Mouse (Mus musculus) kidney, postnatal 0 days (tissue): ENCODE results near the gene Ccnq. TPM values are rescaled to one million over a fixed set of nuclear protein-coding genes. Genes with fewer than 3 reads are reported as not detected.
A peak's percentile ranks its signal among the peaks of the same experiment; 100 is the strongest.

Source experiments
- ATAC-seq: fragments of 200-750 bp; cut with Nextera tagmentation; replicated peaks from 2 replicates; pipeline ENCODE4 v1.8.0; 2017; ENCODE audit warnings: low read depth, moderate number of reproducible peaks, moderate TSS enrichment, moderate library complexity; ENCODE audit not compliant: low FRiP score
- DNase-seq: peaks from one replicate; pipeline ENCODE4 v3.0.0-alpha.2; 2016; ENCODE audit warnings: low spot score
- H3K27ac ChIP-seq: fragments of 300-500 bp; sonication (generic); 2 replicates; pipeline ENCODE4 v1.5.1; 2014; ENCODE audit warnings: mild to moderate bottlenecking
- H3K27me3 ChIP-seq: fragments of 300-500 bp; sonication (generic); 2 replicates; pipeline ENCODE4 v1.6.1; 2014; ENCODE audit warnings: low read length, mixed read lengths; ENCODE audit not compliant: insufficient read depth
- H3K36me3 ChIP-seq: fragments of 300-500 bp; sonication (generic); 2 replicates; pipeline ENCODE4 v1.6.1; 2014; ENCODE audit warnings: low read length, mixed read lengths; ENCODE audit not compliant: insufficient read depth
- H3K4me1 ChIP-seq: fragments of 300-500 bp; sonication (generic); replicated peaks from 2 replicates; pipeline ENCODE4 v1.6.1; 2014; ENCODE audit warnings: antibody characterized with exemption, low read length, mixed read lengths; ENCODE audit not compliant: insufficient read depth
- H3K4me2 ChIP-seq: fragments of 300-500 bp; sonication (generic); 2 replicates; pipeline ENCODE4 v1.6.1; 2014; ENCODE audit warnings: mild to moderate bottlenecking, low read length, moderate library complexity, mixed read lengths
- H3K4me3 ChIP-seq: fragments of 300-500 bp; sonication (generic); replicated peaks from 2 replicates; pipeline ENCODE4 v1.5.1; 2014; ENCODE audit warnings: low read depth, low read length
- H3K9ac ChIP-seq: fragments of 300-500 bp; sonication (generic); 2 replicates; pipeline ENCODE4 v1.6.1; 2014; ENCODE audit warnings: low read depth, low read length
- H3K9me3 ChIP-seq: fragments of 300-500 bp; sonication (generic); replicated peaks from 2 replicates; pipeline ENCODE4 v1.6.1; 2016; ENCODE audit warnings: low read length, inconsistent platforms, mixed read lengths
- CTCF ChIP-seq: IDR thresholded peaks from 2 replicates; pipeline ENCODE4 v1.5.1; 2016; ENCODE audit warnings: antibody characterized with exemption, low read depth, mild to moderate bottlenecking, moderate library complexity
- WGBS: fragments of 180-500 bp; shearing (Covaris S2); extraction: QIAGEN DNeasy Blood & Tissue Kit; methylation state at CpG from one replicate; pipeline ENCODE4 v1.1.7; 2014; 5-methylcytosine and 5-hydroxymethylcytosine counted together
- polyA plus RNA-seq: library from polyadenylated mRNA; unstranded; fragments of >200 nt; fragmentation: Nextera tagmentation; extraction: Ambion mirVana; gene quantifications from 2 replicates; pipeline ENCODE4 v1.2.1, GENCODE M21; 2015

Ccnq gene
- polyA plus RNA-seq, 1 experiment from 2014 or later = 55.8 TPM

GRCm38 (mm10) chr11:78735168-78735567 lies 16.4 kb downstream of the Ccnq start:
- Histone ChIP-seq H3K4me3 (no peak overlapping the region), H3K36me3 (no peaks in the 10 kb centered on the region), H3K27me3 (no peaks in the 10 kb centered on the region), H3K9ac (no peak overlapping the region), H3K4me2 (no peak overlapping the region), H3K9me3 (no peaks in the 10 kb centered on the region), H3K4me1 (no peaks in the 10 kb centered on the region), H3K27ac (no peak overlapping the region)
- ATAC-seq (no peak), DNase-seq (no peak)
- TF ChIP-seq CTCF = no peak
- 88% methylated on average over 1 of the region's 1 CpGs for WGBS

GRCm38 (mm10) chr11:78732619-78733018 lies 18.9 kb downstream of the Ccnq start:
- Histone ChIP-seq H3K9me3 (no peaks in the 10 kb centered on the region), H3K4me3 (no peak overlapping the region), H3K36me3 (no peaks in the 10 kb centered on the region), H3K27me3 (no peaks in the 10 kb centered on the region), H3K27ac (no peak overlapping the region), H3K4me2 (no peak overlapping the region), H3K4me1 (no peaks in the 10 kb centered on the region), H3K9ac (no peak overlapping the region)
- TF ChIP-seq CTCF = no peak
- DNase-seq (no peak), ATAC-seq (no peak)
- WGBS = 82% methylated on average over 6 of the region's 6 CpGs

- Histone ChIP-seq H3K36me3 (no peaks in the 10 kb centered on the region), H3K27ac (no peak overlapping the region), H3K27me3 (no peaks in the 10 kb centered on the region), H3K4me3 (no peak overlapping the region), H3K4me1 (no peaks in the 10 kb centered on the region), H3K9ac (no peak overlapping the region), H3K9me3 (no peaks in the 10 kb centered on the region), H3K4me2 (no peak overlapping the region)
- no peak for ATAC-seq
- TF ChIP-seq CTCF = no peak
- DNase-seq = peak; percentile 62
- 19% methylated on average over 2 of the region's 2 CpGs for WGBS
These were observed 20.6 kb downstream of the Ccnq start for GRCm38 (mm10) chr11:78730902-78731301.

DNA sequence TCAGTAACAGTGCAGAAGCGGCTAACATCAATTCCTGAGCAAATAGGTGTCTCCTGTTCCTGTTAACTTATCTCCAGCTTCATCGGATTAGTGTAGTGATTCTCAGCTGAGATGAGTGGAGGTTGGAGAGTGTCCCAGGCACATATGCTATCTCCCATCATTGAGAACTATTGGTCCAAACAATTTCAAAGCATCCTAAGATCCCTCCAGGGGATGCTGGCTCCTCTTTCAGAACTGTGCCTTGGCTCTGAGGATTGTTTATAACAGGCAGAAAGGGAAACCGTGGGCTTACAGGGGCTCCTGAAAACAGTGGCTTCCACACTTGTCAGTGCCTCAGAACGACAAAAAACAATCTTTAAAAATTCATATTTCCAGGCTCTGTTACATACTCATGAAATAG lies 23.5 kb downstream of the Ccnq start:
- H3K4me2 ChIP-seq = no peak overlapping the region
- no peak for TF ChIP-seq CTCF
- WGBS = 77% methylated on average over 4 of the region's 4 CpGs
- no peaks in the 10 kb centered on the region for H3K36me3 ChIP-seq
- H3K9me3 ChIP-seq = no peaks in the 10 kb centered on the region
- ATAC-seq (no peak), DNase-seq (no peak)
- no peaks in the 10 kb centered on the region for H3K4me1 ChIP-seq
- H3K4me3 ChIP-seq = no peak overlapping the region
- no peaks in the 10 kb centered on the region for H3K27me3 ChIP-seq
- no peak overlapping the region for H3K27ac ChIP-seq
- H3K9ac ChIP-seq = no peak overlapping the region

DNA sequence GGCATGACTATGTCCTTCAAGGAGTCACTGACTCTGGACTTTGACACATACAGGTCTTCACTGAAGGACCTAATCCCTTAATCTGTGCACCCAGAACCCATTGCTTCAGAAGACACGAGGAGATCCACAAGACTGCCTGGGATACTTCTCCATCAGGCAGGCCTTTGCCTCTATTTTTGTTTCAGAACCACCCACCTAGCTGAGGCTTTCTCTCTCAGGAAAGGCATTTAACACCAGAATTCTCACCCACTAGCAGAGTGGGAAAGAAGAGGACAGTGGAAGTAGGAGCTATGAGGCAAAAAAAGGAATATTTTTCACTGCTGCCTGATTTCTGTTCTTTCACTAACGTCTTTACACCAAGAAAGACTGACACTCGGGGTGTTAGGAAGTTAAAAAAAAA lies 25.2 kb downstream of the Ccnq start:
- Histone ChIP-seq H3K4me2 (no peak overlapping the region), H3K9ac (no peak overlapping the region), H3K9me3 (no peaks in the 10 kb centered on the region), H3K4me1 (no peaks in the 10 kb centered on the region), H3K4me3 (no peak overlapping the region), H3K27ac (no peak overlapping the region), H3K36me3 (no peaks in the 10 kb centered on the region), H3K27me3 (no peaks in the 10 kb centered on the region)
- DNase-seq = no peak
- WGBS = 76% methylated on average over 3 of the region's 3 CpGs
- TF ChIP-seq CTCF = no peak
- no peak for ATAC-seq

- Histone ChIP-seq H3K36me3 (no peaks in the 10 kb centered on the region), H3K4me1 (no peaks in the 10 kb centered on the region), H3K4me2 (no peak overlapping the region), H3K9ac (no peak overlapping the region), H3K27me3 (no peaks in the 10 kb centered on the region), H3K27ac (no peak overlapping the region), H3K9me3 (no peaks in the 10 kb centered on the region), H3K4me3 (no peak overlapping the region)
- ATAC-seq (no peak), DNase-seq (no peak)
- 50% methylated on average over 1 of the region's 1 CpGs for WGBS
- no peak for TF ChIP-seq CTCF
These were observed 26.7 kb downstream of the Ccnq start for GRCm38 (mm10) chr11:78724792-78725191.

- 76% methylated on average over 2 of the region's 2 CpGs for WGBS
- Histone ChIP-seq H3K4me3 (no peak overlapping the region), H3K4me1 (no peaks in the 10 kb centered on the region), H3K9ac (no peak overlapping the region), H3K9me3 (no peaks in the 10 kb centered on the region), H3K27ac (no peak overlapping the region), H3K4me2 (no peak overlapping the region), H3K27me3 (no peaks in the 10 kb centered on the region), H3K36me3 (no peaks in the 10 kb centered on the region)
- ATAC-seq = no peak
- no peak for TF ChIP-seq CTCF
- no peak for DNase-seq
These were observed 30.1 kb downstream of the Ccnq start for GRCm38 (mm10) chr11:78721419-78721818.
